Mouse (Mus musculus) Muller cell, postnatal 12 days (primary cell): ENCODE results near the gene Ttc38.
"Not testable (repeated sequence)": the region's sequence is repeated elsewhere in the genome, so short reads cannot be mapped to it uniquely, and the experiment has no call there.

Experiments
- DNase-seq: peaks from one replicate; pipeline ENCODE4 v3.0.0-alpha.2; 2015; ENCODE audit errors: inconsistent ontology term

Gene Ttc38

DNA sequence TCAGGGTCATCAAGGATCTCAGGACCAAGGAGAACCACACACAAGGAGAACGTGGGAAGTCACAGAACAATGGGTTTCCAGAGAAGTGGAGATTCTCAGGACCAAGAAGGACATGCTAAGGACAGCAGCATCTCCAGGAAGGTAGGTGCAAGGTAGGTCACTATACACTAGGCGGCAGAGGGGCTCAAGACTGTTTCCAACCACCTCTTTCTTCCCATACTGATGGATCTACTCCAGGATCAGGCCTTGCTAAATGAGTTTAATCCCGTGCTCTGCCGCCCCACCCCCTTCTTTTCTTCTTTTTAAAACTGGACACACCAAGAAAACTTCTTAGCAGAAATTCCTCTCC is 10.1 kb upstream of the Ttc38 start:
- DNase-seq: no peak

DNA sequence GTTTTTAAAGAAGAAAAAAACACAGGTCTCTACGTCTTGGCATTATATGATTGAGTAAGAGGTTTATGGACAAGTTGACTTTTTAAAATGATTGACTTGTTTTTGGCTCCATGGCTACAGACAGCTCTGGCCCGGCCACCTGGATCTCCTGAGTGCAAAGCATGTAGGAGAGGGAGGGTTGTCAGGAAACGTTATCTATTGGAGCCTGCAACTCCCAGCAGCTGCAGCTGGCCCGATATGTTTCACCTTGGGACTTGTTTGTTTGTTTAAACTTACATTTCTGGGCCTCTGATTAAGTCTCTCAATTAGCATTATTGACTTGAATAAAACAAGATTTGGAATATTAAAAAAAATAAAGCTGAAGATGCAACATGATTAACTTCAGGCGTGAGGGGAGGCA is 5.4 kb upstream of the Ttc38 start:
- no peak for DNase-seq

DNA sequence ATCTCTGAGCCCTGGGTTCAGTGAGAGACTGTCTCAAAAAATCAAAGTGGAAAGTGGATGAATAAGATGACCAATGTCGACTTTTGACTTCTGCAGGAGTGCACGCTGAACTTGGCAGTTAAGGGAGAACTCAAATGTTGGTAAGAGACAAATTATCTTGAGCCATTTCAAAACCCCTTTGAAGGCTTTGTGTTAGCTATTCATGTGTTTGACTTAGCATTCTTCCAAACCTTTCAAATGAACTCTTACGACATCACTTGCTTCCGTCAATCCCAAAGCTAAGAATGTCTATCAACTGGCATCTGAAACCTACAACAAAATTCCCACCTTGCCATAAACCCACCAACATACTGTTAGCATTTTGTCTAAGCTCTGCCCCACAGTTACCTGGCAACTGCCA is 4.0 kb upstream of the Ttc38 start:
- no peak for DNase-seq

DNA sequence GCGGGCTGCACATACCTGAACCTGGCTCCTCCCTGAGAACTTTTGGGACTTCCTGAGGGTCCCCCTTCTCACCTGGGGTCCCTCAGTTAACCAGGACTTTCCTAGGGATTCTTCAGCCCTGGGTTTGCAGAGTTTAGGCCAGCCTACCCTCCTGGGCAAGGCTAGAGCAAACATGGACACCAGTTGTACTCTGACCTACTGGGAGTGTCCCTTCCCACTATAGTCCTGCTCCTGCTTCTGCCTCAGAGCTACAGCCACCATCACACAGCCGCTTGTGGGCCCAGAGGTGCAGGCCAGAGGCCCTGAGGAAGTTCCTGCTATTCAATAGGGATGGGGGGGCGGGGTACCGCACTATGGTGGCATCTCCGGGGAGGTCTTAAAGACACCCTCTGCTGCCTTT is 2.6 kb upstream of the Ttc38 start:
- no peak for DNase-seq

DNA sequence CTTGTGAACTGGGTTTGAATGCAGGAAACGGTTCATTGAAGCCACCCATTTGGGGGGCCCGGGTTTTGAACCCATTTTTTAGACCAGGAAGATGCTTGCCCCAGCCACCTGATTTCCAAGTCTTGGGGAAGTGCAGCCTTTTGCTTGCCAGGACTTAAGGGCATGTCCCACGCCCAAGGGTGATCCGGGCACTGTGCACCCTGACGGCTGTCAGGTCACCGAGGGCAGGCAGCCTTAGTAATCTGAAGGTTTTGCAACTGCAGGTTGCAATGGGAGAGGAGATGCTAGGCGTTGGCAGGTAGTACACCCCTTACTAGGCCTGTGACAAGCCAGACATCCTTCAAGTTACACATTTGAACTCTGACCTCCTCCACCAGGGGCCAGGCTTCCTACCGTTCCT is 493 bp downstream of the Ttc38 start:
- no peak for DNase-seq

DNA sequence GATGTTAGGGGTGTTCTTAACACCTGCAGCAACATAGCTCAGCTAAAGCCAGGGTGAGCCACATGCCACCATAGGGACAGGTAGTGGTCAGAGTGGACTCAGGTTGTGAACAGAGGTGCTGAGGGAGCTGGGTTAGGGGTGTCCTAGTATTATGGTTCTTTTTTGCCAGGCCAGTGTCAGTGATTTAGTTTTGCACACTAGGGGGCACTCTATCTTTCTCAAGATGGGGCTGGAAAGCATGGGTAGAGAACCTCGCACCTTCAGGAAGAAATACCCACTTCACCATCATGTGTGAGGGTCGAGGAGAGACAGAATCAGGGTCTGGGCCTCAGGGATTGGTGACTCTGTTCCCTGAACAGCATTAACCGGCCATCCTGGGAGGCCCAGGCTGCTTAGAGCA is 3.2 kb downstream of the Ttc38 start:
- DNase-seq: no peak

DNA sequence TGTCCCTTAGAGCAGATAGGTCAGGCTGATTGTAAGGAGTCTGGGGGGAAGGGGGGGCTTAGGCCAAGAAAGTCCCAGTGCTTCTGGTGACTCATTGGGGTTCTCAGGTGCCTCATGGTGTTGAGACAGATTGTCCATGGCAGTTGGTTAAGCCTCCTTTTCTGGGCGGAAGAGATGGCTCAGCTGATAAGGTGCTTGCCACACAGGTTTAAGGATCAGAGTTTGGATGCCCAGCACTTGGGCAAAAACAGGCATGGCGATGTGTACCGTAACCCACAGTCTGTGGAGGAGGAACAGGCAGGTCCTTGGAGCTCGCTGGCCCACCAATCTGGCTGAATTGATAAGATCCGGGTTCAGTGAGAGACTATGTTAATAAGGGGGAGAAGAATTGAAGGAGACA is 4.8 kb downstream of the Ttc38 start:
- no peak for DNase-seq

DNA sequence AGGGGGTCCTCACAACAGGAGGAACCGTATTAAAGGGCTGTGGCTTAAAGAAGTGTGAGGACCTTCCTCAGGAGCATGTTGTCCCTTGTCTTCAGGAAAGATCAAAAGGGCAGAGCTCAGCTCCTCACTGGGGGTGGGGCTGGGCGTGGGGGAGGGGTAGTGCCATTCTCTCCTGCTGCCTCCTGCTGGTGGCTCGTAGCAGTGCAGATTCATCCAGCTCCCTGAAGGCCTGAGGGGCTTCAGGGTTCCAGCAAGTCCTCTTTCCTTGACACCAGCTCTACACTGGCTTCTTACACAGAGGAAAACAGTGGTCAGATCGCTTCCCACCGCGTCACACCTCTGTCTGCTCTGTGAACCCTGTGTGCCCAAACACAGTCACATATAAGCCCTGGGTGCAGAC is 8.9 kb downstream of the Ttc38 start:
- DNase-seq: no peak

DNA sequence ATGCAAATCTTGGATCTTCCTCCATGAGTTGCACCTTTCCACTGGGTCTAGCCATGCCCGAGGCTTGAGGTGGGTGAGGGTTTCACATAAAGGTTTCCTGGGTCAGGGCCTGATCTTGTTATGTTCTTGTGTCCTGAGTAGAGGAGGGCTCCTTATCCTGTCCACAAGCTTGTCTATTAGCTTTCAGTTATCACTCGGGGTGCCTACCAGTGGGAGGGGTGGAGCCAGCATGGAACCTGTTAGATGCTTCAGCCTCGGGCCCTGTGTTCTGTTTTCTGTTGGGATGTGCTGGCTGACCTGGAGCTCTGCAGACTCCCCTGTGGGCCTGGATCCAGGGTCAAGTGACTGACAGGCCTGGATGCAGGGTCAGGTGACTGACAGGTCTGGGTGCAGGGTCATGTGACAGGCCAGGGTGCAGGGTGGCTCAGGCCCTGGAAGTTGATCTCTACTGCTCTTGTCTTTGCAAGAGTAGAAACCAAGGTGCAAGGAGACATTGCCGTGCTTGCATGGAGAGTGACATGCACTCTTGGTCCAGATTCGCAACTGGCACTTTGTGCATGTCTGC is 9.8 kb downstream of the Ttc38 start:
- no peak for DNase-seq

DNA sequence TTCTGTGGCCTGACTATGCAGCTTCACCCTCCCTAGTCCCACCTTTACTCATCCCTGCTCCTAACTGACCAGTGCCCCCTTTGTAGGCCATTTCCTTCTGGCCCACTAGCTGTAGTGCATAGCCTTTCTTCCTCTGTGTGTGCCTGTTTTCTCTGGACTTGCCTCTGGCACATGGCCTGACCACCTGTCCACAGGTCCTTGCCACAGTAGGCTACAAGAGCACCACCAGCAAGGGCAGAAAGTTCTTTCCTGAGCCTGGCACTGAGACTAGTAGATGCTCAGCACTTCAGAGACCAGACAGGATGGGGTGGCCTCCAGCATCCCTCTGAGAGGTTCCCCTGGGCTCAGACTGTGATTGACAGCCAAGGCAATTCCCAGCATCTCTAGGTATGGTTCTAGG is 13.0 kb downstream of the Ttc38 start:
- no peak for DNase-seq

DNA sequence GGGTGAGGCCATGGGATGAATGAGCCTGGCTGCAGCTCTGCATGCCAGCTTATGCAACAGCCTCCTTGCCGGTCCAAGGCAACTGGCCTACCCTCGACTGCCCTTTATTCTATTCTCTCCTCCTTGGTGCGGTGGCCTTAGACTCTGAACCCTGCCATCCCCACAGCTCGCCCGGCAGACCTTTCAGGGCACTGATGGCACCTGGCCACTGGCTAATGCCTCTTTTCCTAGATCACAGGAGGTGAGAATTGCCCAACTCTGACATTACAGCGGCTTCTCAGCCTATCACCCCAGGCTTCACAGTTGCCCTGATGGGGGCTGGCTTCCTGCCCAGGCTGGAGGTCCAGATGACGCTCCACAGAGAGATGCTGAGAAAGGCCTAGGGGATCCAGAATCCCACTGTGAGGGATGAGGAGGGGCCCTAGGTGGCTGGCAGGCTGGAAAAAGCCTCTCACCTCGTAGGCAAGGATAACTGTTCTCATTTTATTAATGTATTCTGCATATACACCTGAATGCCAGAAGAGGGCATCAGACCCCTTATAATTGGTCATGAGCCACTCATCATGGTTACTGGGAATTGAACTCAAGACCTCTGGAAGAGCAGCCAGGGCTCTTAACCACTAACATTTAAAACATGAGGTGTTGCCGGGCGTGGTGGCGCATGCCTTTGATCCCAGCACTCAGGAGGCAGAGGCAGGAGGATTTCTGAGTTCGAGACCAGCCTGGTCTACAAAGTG is 19.7 kb downstream of the Ttc38 start:
- no peak for DNase-seq

DNA sequence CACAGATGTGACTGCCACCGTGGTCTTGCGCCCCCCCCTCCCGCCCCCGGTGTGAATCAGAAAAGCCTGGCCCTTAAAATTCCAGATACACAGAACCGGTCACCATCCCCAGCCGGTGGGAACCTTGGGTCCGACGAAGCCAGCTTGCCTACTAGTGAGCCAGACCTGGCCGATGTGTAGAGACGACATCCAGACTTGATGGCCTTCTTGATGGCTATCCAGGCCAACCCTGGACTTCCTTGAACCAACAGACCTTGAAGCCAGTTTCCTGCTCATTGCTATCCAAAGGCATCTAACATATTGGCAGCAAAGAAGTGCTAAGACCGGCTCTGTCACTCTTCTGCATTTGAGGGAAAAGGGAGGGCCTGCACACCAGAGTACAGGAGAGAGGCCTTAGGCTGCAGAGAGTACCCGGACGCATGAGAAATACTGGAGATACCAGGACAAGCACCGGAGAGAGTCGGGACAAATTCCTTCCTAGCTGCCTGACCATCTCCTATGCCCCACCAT is 26.9 kb downstream of the Ttc38 start:
- no peak for DNase-seq

DNA sequence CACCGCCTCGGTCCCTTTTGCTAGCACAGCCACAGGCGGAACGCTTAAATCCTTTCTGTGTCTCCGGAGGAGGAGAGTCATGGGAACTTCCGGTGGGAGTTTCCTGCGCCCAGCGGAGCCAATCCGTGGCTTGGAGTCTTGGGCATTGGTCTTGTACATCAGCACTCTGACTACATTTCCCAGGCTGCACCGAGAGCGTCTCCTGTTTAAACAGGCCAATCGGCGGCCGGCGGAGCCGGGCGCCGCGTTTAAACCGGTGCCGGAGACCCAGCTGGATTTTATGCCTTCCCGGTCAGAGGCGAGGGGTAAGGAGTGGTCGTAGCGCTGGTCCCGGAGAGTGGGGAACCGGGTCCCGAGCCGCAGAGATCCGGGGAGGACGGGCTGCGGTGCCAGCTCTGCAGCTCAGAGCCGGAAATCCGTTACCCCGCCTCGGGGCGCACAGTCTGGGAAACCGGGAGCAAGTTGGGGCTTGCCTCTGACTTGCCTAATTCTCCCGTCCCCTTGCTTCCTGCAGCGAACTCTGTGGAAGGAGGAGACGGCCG is 27.5 kb downstream of the Ttc38 start, which contains the start of gene Gtse1:
Gene Gtse1, plus strand, starts transcription at position 256 of the 542 bp plus-strand sequence.
- DNase-seq: peak; percentile 96

DNA sequence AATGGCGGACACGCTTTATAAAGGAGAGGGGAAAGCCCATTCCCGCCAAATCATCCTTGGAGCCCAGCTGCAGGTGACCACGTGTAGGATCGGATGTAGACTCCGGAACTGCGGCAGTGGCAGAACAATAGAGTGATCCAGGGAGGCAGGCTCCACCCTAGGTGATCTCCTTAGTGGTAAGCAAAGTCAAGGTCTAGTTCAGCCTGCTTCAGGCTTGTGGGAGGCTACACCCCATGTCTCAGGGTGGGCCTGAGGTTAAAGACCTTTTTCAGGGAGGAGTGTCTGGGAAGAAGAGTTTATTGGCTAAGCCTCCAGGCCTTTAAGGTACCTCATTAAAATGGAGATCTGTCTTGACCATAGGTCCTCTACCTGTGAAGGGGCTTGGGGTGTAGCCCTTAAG is 33.8 kb downstream of the Ttc38 start:
- DNase-seq: not testable (repeated sequence)

DNA sequence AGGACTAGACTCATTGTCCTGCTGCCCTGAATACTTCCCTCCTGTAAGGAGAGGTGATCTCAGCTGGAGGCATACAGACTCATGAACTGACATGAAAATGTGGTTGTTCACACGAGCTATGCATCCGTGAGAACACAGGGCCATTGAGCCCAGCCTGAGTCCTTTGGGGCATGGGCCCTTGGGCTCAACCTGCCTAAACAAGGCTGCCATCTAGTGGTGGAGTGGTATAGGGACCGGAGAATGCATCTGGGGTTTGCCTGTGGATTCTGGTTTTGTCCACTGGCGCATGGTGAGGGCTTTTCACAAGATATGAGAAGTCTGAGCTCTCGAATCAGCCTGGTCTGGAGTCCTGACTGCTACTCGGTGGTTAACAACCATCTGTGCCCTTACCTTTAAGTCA is 35.6 kb downstream of the Ttc38 start:
- peak; percentile 62 for DNase-seq

DNA sequence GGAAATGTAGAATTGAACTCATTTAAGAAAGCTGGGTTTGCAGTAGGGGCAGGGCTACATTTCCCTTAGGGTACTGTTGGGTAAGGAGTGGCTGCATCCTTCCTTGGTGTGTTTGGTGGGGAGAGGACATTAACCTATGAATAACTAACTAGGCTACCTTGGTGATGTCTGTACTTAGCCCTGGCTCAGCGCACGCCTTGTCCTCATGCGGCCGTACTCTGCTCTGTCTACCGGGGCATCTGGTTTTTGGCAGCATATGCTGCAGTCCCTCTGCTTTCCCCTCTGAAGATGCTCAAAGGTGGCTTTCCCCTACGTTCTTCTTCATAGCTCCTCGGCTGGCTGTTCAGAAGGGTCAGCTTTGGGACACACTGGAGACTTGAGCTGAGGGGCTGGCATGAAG is 45.2 kb downstream of the Ttc38 start:
- no peak for DNase-seq

DNA sequence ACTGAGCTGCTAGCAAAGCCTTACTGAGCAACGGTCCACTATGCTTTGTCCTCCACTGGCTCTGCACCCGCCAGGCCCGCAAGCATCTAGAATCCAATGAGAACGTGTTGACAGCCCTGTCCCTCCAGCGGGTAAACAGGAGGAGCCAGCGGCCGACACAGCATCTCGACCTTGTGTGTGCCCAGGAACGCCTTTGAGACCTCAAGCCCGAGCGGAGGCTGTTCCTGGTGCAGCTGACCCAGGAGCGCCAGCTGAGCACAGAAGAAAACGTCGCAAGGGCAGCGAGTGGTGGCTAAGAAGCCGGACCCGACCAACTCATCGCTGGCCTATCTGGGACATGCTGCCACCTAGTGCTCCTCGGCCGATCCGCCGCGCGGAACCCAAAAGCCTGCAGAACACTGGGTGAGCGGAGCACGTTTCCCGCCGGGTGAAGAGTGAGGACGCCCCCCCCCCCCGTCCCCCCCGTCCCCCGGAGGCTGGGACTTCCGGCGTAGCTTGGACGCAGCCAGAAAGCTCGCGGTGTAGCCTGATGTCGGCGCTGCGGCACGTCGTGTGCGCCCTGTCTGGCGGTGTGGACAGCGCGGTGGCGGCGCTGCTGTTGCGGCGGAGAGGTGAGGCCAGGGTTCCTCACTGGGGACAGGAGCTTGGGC is 46.9 kb downstream of the Ttc38 start, which contains the start of gene Trmu:
Gene Trmu, plus strand, starts transcription at position 465 of the 650 bp plus-strand sequence.
- peak; percentile 96 for DNase-seq

DNA sequence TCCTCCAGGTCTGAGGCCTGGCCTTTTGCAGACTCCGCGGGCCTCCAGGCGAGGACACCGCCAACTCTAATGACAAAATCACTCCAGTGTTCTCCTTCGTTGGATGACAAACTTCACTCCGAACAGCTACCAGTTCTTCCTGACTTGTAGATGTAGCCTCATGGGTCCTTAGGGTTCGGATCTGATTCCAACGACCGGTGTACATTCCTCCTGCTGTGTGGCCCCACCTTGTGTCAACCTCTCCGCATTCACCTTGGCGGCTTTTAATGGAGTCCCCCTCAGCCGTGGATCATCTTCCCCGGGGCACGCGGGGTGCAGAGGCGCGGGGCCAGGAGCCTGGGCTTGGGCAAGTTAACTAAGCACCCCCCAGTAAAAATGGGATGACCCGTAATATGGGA is 47.4 kb downstream of the Ttc38 start:
- no peak for DNase-seq

DNA sequence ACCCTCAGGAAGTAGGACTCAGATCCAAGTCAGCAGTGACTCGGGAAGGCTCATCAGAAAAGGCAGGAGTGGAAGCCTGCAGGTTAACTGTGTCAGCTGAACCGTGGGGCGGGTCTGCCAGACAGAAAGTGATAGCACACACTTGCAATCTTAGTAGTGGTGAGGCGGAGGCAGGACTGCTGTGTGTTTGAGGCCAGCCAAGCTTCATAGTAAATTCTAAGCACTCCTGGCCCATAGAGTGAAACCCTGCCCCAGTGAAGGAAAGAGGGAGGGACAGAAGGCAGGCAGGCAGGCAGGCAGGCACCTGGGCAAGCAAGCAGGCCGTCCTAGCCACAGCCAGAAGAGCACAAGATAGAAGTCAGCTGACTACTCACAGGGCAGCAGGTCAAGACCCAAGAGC is 53.5 kb downstream of the Ttc38 start:
- no peak for DNase-seq

DNA sequence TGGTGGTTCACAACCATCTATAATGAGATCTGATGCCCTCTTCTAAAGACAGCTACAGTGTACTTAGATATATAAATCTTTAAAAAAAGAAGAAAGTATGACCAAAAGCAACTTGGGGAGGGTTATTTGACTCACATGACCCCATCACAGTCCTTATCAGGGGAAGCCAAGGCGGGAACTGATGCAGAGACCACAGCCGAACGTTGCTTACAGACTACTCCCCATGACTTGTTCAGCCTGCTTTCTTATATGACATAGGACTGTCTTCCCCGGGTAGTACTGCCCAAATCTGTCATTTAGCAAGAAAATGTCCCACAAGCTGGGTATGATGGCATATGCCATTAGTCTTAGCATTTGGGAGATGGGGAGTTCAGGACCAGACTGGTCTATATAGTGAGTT is 57.1 kb downstream of the Ttc38 start:
- no peak for DNase-seq

DNA sequence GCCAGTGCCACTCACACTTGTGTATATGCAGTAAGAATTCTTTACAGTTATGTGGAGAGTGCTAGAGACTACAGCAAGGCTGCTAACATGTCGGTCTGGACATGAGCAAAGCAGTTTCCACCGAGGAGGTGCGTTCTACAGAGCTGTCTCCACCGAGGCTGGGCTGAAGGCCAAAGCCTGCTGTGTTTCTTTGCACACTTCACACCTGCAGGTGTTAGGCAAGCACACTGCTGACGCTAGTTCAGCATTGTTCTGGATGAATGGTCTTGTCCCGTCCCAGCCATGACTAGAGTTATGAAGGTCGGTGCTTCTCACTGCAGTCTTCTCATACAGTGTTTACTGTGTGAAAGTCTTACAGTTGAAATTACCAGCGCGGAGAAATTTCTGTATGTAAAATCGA is 59.9 kb downstream of the Ttc38 start:
- DNase-seq: no peak

DNA sequence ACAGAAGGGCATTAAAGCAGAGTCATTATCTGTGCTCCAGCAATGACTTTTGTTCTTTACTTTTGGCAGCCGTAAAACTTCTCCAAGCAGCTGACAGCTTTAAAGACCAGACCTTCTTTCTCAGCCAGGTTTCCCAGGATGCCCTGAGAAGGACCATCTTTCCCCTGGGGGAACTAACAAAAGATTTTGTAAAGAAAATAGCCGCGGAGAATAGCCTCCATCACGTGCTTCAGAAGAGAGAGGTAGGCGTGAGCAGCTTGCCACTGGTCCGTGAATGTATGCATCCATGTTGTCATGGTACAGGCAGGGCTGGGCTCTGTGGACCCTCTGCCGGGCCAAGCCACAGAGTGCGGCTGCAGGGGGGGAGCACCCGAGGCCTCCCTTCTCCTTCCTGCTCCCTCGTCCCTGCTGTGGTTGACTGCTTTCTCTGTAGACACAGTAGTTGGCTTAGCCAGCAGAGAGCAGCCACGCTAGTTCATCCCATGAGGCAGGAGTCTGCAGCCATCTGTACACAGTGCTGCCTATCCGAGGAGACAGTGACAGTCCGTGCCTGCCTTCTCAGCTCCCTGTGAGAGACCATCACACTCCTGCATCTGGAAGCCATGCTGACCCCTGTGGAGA is 60.5 kb downstream of the Ttc38 start:
- DNase-seq: no peak
